Mouse (Mus musculus) gastrocnemius, postnatal 14 days (tissue): ENCODE results near the gene Mettl8. TPM values are rescaled to one million over a fixed set of nuclear protein-coding genes. Genes with fewer than 3 reads are reported as not detected.

ENCODE experiments used
- DNase-seq: peaks from one replicate; pipeline ENCODE4 v3.0.0; 2021; ENCODE audit warnings: mixed read lengths
- intact Hi-C: fragments of 180-260 bp; cut with DNase I; formaldehyde crosslinking; loops from one replicate; pipeline ENCODE4 v1.15.1; 2025; ENCODE audit warnings: low total_unique reads
- total RNA-seq, 2 experiments: library from RNA; stranded (reverse); gene quantifications; 2 replicates each; pipeline ENCODE4 v1.2.3; 2021

Gene Mettl8
- total RNA-seq, 2 experiments from 2014 or later: 5.6 to 6.0 TPM

DNA sequence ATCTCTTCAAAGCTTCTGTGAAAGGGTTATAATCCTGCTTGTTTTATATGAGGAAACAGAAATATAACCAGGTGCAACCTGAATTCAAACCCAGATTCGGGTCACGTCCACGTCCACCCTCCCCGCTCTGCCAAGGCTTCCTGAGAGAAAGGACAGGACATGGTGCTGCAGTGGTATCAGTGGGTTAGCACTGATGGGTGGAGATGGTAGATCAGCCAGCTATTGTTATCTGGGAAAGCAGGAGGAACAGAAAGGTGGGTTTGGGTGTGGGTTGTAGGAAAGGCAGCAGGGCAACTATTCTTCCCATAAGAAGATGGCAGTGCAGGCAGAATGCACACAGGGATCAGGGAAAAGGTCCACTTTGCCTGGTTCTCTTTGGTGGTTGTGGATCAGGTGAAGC lies 59.5 kb downstream of the Mettl8 start:
- intact Hi-C loops: no loop called here
- DNase-seq: no peak

- intact Hi-C loops: no loop called here
- DNase-seq: no peak
These were observed 61.6 kb downstream of the Mettl8 start for GRCm38 (mm10) chr2:70993740-70994139.

- intact Hi-C loops: no loop called here
- DNase-seq: no peak
These were observed 62.7 kb downstream of the Mettl8 start for GRCm38 (mm10) chr2:70992715-70993114.

- intact Hi-C loops: no loop called here
- DNase-seq: peak; percentile 52
These were observed 65.2 kb downstream of the Mettl8 start for GRCm38 (mm10) chr2:70990196-70990595.

DNA sequence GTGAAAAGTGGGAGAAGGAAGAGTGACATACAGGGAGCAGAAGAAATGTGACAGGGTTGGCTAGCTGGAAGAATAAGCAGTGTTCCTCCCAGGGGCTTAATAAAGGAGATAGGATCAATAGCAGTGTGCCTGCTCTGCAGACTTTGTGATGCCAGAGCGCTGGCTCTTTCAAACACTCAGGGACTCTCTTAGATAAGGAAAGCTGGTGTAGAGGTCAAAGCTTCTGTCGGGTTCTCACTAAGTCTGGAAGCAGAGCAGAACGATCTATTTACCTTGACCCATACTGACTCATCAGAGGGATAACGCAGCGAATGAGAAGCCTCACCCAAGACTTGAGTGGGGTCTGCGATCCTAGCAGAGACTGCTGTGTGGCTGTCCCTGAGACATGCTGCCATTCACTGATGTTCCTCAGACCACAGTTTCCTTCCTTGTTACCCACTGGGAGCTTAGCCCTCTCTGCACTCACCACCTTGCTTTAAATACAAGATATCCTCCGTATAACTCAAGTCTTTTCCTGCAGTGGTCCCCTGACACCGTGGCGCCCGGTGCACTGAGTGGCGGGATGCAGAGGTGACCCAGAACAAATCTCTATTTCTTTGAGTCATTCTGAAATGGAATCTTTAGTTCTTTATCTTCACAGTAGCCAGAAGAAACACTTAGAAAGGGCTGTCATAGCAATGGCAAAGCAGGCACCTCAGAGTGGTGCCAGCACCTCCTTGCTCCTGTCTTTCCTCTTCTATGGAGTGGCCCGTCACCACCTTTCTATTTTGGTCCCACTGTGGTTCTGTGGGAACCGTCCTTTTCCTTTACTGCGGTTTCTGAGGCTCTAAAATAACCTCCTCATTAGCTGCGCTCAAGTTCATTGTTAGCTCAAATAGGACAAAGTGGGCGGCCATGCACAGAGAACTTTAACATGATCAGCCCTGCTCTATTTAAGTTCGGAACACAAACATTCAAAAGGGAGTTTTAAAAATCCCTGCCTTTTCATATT lies 65.9 kb downstream of the Mettl8 start:
- no peak for DNase-seq
- intact Hi-C loops: no loop called here

DNA sequence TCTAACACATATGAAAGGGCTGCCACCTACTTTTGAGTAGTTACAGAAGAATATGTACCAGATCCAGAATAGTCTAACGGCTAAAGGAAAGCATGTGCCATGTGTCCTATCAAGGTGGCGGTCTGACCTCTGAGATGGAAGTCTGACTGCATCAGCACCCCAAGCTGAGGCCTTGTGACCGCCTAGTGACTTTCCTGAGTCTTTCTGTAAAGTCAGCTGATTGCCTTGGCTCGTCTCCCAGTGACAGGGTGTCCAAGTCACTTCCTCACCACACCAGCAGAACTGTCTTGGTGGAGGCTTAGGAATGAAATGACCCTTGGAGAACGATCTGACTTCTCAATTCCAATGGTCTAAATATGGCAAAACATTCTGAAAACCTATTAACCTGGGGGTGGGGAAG lies 77.1 kb downstream of the Mettl8 start:
- peak; percentile 52 for DNase-seq
- intact Hi-C loops: no loop called here

DNA sequence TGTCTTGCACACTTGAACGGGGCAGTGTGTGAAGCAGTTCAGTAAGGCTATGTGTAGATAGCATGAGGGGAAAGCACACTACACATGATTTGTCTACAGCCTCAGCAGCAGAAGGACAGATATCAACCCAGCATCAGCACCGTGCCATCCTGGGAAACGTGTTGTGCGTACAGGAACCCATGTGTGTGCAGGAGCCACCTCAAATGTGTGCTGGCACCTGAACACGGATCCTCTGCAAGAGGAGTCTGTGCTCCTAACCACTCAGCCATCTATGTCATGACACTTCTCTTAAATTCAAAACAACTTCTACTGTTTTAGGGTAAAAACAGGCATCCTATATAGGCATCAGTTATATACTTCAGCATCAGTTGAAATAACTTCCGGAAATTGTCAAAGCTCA lies 80.6 kb downstream of the Mettl8 start:
- DNase-seq: no peak
- intact Hi-C loops: no loop called here

DNA sequence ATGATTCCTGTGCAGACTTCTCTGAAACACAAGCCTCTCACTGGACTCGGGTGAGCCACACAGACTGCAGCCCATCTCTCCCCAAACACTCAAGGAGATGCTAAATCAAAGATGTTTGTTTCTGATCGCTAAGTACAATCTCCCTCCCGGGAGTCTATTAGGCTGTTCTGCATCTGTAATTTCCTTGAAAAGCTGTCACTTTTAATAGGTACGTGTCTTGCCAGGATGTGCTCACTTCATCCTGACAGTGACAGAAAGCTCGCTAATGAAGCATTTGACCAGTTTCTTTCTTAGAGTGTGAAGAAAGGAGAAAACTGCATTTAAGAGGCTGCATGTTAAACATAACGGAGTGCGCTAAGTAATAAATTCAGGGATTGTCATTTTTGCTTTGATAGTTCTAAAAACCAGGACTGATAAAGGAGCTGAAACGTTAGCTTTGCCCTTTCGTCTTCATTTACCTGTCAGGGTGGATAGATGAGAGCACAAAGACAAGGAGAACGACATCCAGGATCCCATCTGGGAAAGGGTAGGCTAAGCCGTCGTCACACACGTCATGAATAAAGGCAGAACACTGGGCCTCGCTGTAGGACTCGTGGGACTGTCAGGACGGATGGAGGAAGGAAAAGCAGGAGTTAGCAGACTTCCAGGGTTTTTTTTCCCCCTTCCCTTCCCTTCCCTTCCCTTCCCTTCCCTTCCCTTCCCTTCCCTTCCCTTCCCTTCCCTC lies 82.4 kb downstream of the Mettl8 start:
- intact Hi-C loops: no loop called here
- no peak for DNase-seq

DNA sequence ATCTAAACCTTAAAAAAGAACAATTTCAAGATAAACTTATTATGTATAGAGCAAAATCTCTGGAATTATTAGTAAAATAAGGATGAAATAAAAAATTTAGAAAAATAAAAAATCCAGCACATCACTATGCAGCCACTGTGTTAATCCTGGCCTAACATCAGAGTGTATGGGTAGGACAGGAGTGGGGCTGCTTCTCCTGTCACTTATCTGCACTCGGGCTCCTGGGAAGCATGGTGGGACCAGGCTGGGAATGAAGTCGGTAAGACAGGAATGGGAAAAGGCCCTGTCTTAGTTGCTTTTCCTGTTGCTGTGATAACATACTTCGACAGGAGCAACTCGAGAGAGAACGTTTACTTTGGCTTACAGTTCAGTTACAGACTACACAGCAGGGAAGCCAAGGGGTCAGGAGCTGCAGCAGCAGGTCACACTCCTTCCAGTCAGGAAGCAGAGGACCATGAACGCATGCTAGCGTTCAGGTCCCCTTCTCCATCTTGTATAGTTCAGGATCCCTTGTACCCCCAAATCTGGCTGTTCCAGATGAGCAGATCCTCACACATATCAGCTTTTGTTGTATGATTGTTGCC lies 85.1 kb downstream of the Mettl8 start:
- intact Hi-C loops: no loop called here
- no peak for DNase-seq

DNA sequence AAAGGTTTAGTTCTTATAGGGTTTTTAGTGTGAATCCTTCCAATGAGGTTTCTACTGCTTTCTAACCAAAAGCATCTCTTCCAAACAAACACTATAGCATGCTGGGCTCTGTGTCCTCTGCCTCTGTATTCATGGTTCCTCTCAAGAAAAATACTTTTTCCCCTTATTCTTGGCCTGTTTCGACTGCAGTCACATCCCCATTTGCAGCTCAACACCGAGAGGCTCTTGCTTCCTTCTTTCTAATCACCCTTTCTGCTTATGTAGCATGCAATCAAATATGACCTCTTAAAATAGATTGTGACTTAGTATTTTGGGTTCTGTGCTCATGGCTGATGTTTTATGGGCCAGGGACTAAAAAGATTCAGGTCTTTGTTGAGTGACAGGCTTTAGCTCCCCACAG lies 87.1 kb downstream of the Mettl8 start:
- no peak for DNase-seq

GRCm38 (mm10) chr2:70967216-70967615 lies 88.2 kb downstream of the Mettl8 start:
- intact Hi-C loops: no loop called here
- no peak for DNase-seq

More for the DNA sequence above, 87.1 kb downstream of the Mettl8 start:
- intact Hi-C loops: no loop called here

DNA sequence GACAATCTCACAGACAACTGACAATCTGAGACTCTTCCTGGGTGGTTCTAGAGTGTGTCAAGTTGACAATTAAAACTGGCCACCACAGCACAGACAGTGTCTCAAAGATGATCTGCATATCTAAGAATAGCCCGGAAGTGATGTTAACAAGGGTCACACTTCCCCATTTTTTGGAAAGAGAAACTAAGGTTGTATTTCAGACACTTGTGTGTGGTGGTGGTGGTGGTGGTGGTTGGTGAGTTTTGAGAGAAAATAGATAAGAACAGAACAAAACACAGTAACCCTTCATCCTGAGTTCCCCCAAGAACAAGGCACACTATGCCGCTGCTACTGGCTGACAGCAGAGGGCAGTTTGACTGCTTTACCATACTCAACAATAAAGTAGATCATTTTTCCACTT lies 90.6 kb downstream of the Mettl8 start:
- no peak for DNase-seq
- intact Hi-C loops: no loop called here

DNA sequence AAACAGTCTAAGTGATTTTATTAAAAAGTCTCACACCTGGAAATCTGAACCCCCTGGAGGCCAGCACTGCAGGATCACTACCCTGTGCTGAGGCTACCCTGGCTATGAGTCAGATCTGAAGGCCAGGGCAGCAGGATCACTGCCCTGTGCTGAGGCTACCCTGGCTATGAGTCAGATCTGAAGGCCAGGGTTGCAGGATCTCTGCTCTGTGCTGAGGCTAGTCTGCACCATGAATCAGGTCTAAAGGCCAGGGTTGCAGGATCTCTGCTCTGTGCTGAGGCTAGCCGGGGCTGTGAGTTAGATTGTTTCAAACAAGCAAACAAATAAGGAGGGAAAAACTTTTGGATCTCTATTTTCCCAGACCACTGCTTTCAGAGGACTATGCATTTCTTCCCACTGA lies 92.5 kb downstream of the Mettl8 start:
- no peak for DNase-seq
- intact Hi-C loops: no loop called here

GRCm38 (mm10) chr2:70961086-70961941 lies 94.1 kb downstream of the Mettl8 start:
- intact Hi-C loops: no loop called here
- no peak for DNase-seq

DNA sequence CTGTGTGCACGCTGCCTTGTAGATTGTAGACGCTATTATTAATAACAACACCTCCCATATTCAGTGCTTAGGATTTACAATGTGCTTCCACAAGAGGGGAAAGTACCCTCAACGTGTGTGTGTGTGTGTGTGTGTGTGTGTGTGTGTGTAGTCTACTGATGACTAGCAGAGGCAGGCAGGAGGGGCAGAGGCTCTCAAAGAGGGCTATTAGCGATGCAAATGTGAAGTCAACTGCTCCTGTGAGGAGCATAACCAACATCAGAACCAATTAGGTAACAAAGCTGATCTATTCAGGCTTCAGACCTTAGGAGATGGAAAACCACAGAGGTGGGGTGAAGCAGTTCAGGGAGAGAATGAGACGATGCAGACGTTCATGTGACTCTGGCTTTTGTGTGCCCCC lies 95.3 kb downstream of the Mettl8 start:
- no peak for DNase-seq
- intact Hi-C loops: no loop called here

DNA sequence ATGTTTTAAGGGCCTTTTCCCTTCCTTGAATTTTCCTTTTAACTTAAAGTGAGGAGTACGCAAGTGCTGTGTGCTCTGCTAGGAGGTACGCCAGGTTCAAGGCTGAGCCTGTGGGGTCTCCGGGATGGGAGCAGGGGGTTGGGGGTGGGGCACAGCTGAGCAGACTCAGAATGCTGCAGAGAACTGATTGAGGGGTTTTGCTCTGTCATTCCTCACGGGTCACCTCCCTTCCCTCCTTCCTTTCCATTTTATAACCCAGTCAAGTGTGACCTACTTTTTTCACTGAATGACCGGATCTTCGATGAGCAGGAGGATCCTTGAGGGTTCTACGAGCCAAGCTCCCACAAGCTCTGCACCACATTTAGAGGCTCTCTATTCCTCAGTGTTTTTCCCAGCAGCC lies 96.0 kb downstream of the Mettl8 start:
- no peak for DNase-seq
- intact Hi-C loops: no loop called here

GRCm38 (mm10) chr2:70958536-70958935 lies 96.8 kb downstream of the Mettl8 start:
- DNase-seq: no peak
- intact Hi-C loops: no loop called here

- intact Hi-C loops: no loop called here
- DNase-seq: no peak
These were observed 101.8 kb downstream of the Mettl8 start for GRCm38 (mm10) chr2:70953616-70954015.

DNA sequence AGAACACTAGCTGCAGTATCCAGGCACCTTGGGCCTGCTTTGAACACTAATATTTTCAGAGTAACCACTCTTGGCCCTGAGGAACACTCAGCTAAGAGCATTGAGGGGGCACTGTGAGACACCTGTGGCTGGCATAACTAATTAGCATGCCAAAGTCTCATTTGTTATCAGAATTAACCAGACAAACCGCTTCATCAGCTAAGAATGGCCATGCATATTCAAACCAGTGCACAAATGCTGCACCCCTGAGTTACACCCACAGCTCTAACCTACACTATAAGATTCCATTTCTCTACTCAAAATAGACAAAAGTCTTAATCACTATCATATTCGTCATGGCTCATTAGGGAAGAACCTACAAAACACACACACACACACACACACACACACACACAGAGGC lies 103.4 kb downstream of the Mettl8 start:
- intact Hi-C loops: no loop called here
- no peak for DNase-seq
